Mouse (Mus musculus) liver, postnatal 0 days (tissue): ENCODE measurements at regions not wholly inside any gene's neighbourhood (a gene's known extent, or its start where the extent isn't known, plus 50 kb on each side); places are given as distances from the start of the nearest gene placed in this dataset.

Experiments
- ATAC-seq: fragments of 200-750 bp; cut with Nextera tagmentation; 2 replicates; pipeline ENCODE4 v1.8.0; 2017; ENCODE audit warnings: mild to moderate bottlenecking, moderate library complexity
- DNase-seq: peaks from one replicate; pipeline ENCODE4 v3.0.0-alpha.2; 2016
- H3K27ac ChIP-seq: fragments of 300-500 bp; sonication (generic); 2 replicates; pipeline ENCODE4 v1.5.1; 2014; ENCODE audit warnings: antibody characterized with exemption, moderate library complexity, mild to moderate bottlenecking, low read depth
- H3K27me3 ChIP-seq: fragments of 300-500 bp; sonication (generic); 2 replicates; pipeline ENCODE4 v1.6.1; 2014; ENCODE audit warnings: low read length, control low read depth, mixed read lengths; ENCODE audit not compliant: insufficient read depth
- H3K36me3 ChIP-seq: fragments of 300-500 bp; sonication (generic); replicated peaks from 2 replicates; pipeline ENCODE4 v1.6.1; 2014; ENCODE audit warnings: mild to moderate bottlenecking, control low read depth, low read length, moderate library complexity, mixed read lengths; ENCODE audit not compliant: insufficient read depth
- H3K4me1 ChIP-seq: fragments of 300-500 bp; sonication (generic); 2 replicates; pipeline ENCODE4 v1.6.1; 2014; ENCODE audit warnings: antibody characterized with exemption, mild to moderate bottlenecking, control low read depth; ENCODE audit not compliant: insufficient read depth
- H3K4me2 ChIP-seq: fragments of 300-500 bp; sonication (generic); 2 replicates; pipeline ENCODE4 v1.6.1; 2014; ENCODE audit warnings: low read depth, mild to moderate bottlenecking, low read length, moderate library complexity, mixed read lengths
- H3K4me3 ChIP-seq: fragments of 300-500 bp; sonication (generic); 2 replicates; pipeline ENCODE4 v1.5.1; 2014; ENCODE audit warnings: low read depth, low read length
- H3K9ac ChIP-seq: fragments of 300-500 bp; sonication (generic); replicated peaks from 2 replicates; pipeline ENCODE4 v1.6.1; 2014; ENCODE audit warnings: mild to moderate bottlenecking, moderate library complexity
- H3K9me3 ChIP-seq: fragments of 300-500 bp; sonication (generic); 2 replicates; pipeline ENCODE4 v1.6.1; 2016; ENCODE audit warnings: mild to moderate bottlenecking, control low read depth, low read length, mixed read lengths
- CTCF ChIP-seq: sonication (generic); IDR thresholded peaks from 2 replicates; pipeline ENCODE4 v1.5.1; 2016; ENCODE audit warnings: antibody characterized with exemption, low read depth
- EP300 ChIP-seq: IDR thresholded peaks from 2 replicates; pipeline ENCODE4 v1.6.1; 2016; ENCODE audit warnings: antibody characterized with exemption, low read depth, mild to moderate bottlenecking
- WGBS: fragments of 180-500 bp; shearing (Covaris S2); extraction: QIAGEN DNeasy Blood & Tissue Kit; methylation state at CpG from one replicate; pipeline ENCODE4 v1.1.7; 2014; ENCODE audit not compliant: insufficient replicate concordance; 5-methylcytosine and 5-hydroxymethylcytosine counted together

DNA sequence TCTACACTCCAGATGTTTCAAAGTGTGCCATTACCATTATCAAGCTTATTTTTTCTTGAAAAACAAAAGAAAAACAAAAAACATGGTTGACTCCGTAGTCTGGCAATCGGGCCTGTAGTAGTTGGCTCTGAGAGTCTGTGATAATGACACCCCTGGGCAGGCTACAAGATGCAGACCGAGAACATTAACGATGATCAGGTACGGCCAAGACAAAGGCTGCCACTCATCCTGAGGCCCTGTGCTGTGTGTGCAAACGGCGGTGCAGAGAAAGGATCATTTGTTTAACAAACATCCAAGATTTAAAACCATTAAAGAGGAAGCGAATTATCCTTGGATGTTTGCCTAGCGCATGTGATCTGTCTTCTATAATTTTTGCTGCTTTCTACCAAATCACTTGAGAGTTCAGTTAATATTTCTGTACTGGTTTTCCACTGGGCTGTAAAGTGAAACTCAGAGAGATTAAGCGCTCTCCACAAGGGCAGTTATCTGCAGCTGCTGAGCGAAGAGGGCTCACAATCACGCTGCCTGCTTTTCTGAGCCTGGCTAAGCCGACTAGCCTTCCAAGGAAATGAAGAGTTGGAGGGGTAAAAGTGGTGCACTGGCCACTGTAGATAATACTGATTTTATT is 257.0 kb downstream of the Adgrl2 start:
- DNase-seq (no peak), ATAC-seq (no peak)
- 73% methylated on average over 13 of the region's 13 CpGs for WGBS
- no peak overlapping the region for H3K4me3 ChIP-seq
- no peak overlapping the region for H3K9ac ChIP-seq
- H3K4me2 ChIP-seq = 0 out of 2 replicates have a peak overlapping the region, but pooled peaks have one; percentile 9
- no peaks in the 10 kb centered on the region for H3K9me3 ChIP-seq
- no peaks in the 10 kb centered on the region for H3K36me3 ChIP-seq
- no peaks in the 10 kb centered on the region for H3K27me3 ChIP-seq
- H3K27ac ChIP-seq = no peak overlapping the region
- TF ChIP-seq EP300 (no peak), CTCF (no peak)
- peaks cover 7% of the 10 kb centered on the region; the same call in 1 of the 2 replicates for H3K4me1 ChIP-seq

DNA sequence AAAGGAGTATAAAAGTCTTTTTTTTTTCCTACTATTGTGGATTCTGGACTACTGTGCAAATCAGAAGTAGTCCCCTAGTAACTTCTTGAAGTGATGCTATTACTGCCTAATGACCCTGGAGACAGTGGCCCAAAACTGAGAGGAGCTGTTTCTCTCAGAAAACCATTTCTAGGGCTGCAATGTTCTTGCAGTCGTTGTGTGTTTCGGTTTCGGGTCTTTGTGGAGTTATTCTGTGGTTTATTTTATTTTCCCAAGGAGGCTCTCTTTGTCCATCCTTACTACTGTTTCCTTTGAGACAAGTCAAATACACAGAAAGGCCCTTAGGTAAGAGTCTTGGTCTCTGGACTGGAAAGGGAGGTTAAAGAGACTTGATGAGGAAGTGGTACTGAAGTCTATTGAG is 258.9 kb downstream of the Adgrl2 start:
- no peaks in the 10 kb centered on the region for H3K9me3 ChIP-seq
- H3K4me1 ChIP-seq = peaks cover 7% of the 10 kb centered on the region; the same call in 1 of the 2 replicates
- no peak overlapping the region for H3K9ac ChIP-seq
- H3K36me3 ChIP-seq = no peaks in the 10 kb centered on the region
- TF ChIP-seq CTCF (no peak), EP300 (no peak)
- no peak overlapping the region for H3K27ac ChIP-seq
- H3K4me2 ChIP-seq = no peak overlapping the region
- 89% methylated on average over 3 of the region's 3 CpGs for WGBS
- no peak overlapping the region for H3K4me3 ChIP-seq
- DNase-seq = no peak
- H3K27me3 ChIP-seq = no peaks in the 10 kb centered on the region
- no peak for ATAC-seq

DNA sequence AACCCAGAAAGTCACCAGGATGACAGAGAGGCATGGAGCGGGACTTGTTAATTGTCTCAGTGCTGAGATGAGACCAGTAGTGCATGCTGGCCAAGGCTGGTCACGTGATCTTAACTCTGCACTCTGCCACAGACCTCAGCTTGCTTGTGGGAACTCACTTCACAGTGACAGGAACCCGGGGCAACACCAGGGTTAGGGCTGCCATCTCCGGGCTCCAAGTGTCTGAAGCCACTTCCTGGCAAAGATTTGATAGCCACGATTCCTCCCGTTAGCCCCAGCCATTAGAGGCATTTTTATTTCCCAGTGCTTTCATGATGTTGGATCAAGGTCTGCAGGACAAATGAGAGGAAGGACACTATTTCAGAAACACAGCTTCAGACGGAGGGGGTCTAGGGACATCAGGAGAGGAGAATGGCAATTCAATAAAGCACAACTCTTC is 261.1 kb downstream of the Adgrl2 start:
- Histone ChIP-seq H3K9me3 (no peaks in the 10 kb centered on the region), H3K27me3 (no peaks in the 10 kb centered on the region), H3K36me3 (no peaks in the 10 kb centered on the region), H3K4me1 (peaks cover 7% of the 10 kb centered on the region; the same call in 1 of the 2 replicates), H3K4me3 (no peak overlapping the region), H3K27ac (no peak overlapping the region), H3K9ac (no peak overlapping the region), H3K4me2 (no peak overlapping the region)
- DNase-seq (peak; percentile 23), ATAC-seq (peak; percentile 58; the same call in 1 of the 2 replicates)
- TF ChIP-seq CTCF = no peak
- TF ChIP-seq EP300 = no peak
- WGBS = 37% methylated on average over 7 of the region's 7 CpGs

DNA sequence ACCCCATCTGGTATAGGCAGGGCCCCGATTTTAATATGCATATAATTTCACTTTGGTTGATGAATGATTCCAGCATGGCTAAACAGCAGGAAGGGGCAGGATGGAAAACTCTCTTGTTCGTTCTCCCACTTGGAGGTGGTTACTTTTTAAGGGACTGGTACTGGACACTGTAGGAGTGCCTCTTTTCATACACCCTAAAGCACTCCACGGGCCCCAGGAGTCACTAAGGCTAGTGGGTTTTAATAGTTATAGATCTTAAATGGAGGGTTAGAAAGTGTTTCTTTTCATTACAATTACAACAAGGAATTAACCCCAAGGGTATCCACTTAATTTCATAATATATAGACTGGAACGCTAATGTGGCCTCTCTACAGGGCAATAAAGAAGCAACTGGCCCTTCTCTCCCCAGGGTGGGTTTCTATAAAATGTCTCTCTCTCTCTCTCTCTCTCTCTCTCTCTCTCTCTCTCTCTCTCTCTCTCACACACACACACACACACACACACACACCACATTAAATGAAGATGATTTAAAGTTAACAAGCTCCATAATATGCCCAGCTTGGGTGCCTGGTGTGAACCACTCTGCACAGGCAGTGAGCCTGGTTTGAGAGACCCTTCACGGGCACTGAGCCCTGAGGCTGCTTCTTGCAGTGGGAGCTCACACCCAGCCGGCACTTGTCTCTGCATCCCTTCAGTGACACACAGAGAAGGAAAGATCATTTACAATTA is 261.7 kb downstream of the Adgrl2 start:
- no peaks in the 10 kb centered on the region for H3K9me3 ChIP-seq
- WGBS = 69% methylated on average over 6 of the region's 6 CpGs
- no peak overlapping the region for H3K4me3 ChIP-seq
- H3K9ac ChIP-seq = no peak overlapping the region
- DNase-seq = no peak
- H3K4me1 ChIP-seq = peaks cover 7% of the 10 kb centered on the region; the same call in 1 of the 2 replicates
- no peaks in the 10 kb centered on the region for H3K27me3 ChIP-seq
- H3K36me3 ChIP-seq = no peaks in the 10 kb centered on the region
- no peak overlapping the region for H3K4me2 ChIP-seq
- ATAC-seq = no peak
- H3K27ac ChIP-seq = no peak overlapping the region
- no peak for TF ChIP-seq CTCF
- no peak for TF ChIP-seq EP300

DNA sequence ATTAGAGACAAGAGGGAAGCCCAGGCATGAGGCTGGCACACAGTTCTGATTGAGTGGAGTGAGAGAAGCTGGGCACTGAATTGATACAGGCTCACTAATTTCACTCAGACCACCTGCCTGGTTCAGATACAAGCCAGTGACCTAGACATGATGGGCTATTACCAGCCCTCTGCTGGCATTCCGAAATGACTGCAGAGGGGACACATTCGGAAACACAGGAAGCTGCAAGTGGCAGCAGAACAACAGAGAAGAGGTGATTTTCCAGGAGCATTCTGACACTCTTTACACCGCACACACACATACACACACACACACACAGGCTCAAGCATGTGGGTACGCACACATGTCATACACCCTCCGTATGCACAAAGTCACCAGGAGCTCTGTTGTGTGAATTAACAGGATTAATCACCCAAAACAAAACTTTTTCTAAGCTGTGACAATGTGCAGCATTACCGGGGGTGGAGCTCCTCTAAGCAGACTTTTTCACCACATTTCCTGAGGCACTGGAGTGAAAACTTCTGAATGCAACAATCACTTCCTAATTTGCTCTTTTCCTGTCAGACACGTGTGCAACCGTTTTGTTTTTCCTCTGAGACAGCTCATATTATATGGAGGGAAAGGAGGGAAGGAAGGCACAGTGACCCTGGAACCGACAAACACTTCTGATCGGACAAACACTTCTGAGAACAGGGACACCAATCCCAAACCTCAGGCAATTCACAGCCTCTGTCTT is 263.6 kb downstream of the Adgrl2 start:
- Histone ChIP-seq H3K4me3 (no peak overlapping the region), H3K27me3 (no peaks in the 10 kb centered on the region), H3K4me2 (no peak overlapping the region), H3K27ac (peak overlapping the region; percentile 25; the same call in 1 of the 2 replicates), H3K36me3 (no peaks in the 10 kb centered on the region), H3K9me3 (no peaks in the 10 kb centered on the region), H3K9ac (no peak overlapping the region), H3K4me1 (peaks cover 7% of the 10 kb centered on the region; the same call in 1 of the 2 replicates)
- WGBS = 30% methylated on average over 10 of the region's 10 CpGs
- ATAC-seq = peak; percentile 40
- TF ChIP-seq CTCF = peak; percentile 16; the same call in 1 of the 2 replicates
- no peak for TF ChIP-seq EP300
- DNase-seq = no peak

DNA sequence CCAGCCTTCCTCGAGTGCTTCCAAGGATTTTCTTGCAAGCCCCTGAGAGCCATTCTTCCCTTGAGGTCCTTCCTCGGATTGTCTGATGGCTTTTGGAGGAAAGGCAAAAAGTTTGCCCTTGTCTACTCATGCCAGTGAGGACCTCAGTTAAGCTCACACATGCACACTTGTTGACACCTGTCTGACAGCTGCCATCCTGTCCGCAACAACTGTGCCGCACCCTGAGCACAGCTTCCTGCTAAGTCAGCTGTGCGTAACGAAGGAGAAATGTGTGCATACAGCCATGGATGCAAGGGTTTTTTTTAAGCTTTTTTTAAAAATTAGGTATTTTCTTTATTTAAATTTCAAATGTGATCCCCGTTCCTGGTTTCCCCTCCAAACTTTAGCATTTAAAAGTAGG is 293.8 kb downstream of the Adgrl2 start:
- DNase-seq = no peak
- 59% methylated on average over 7 of the region's 7 CpGs for WGBS

More for the DNA sequence above, 293.8 kb downstream of the Adgrl2 start:
- H3K27ac ChIP-seq = no peak overlapping the region
- H3K9ac ChIP-seq = no peak overlapping the region
- H3K4me3 ChIP-seq = no peak overlapping the region
- TF ChIP-seq CTCF = no peak
- no peaks in the 10 kb centered on the region for H3K36me3 ChIP-seq
- H3K4me1 ChIP-seq = no peaks in the 10 kb centered on the region
- no peak for ATAC-seq
- H3K27me3 ChIP-seq = no peaks in the 10 kb centered on the region
- no peaks in the 10 kb centered on the region for H3K9me3 ChIP-seq
- no peak overlapping the region for H3K4me2 ChIP-seq
